Mouse (Mus musculus): ENCODE results near the gene Gpr157. TPM values are rescaled to one million over a fixed set of nuclear protein-coding genes. Genes with fewer than 3 reads are reported as not detected.

Gene Gpr157
- total RNA-seq, 2 experiments from 2014 or later: 1.1 to 1.6 TPM

GRCm38 (mm10) chr4:150140346-150140745, 53.2 kb downstream of the Gpr157 start:
- DNase-seq (ENCODE audit: low spot score in 2 of 2): no peak

DNA sequence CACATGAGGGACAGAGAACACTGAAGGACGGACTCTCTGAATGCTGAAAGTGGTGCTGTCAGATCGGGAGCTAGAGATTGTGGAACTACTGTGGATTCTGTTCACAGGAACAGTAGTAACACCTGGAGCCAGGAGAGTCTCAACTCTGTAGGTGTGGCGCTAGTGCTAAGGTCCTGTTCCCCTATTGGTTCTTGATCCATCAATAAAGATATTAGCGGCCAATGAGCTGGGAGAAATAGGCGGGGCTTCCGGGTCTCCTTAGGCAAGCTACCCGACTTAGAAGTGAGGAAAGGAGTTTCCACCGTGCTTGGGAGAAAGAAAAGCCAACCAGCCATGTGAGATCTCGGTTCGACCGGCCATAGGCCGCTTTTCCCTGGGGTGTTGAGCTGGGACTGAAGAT, 57.1 kb downstream of the Gpr157 start:
- no peak for DNase-seq (ENCODE audit: low spot score in 2 of 2)

DNA sequence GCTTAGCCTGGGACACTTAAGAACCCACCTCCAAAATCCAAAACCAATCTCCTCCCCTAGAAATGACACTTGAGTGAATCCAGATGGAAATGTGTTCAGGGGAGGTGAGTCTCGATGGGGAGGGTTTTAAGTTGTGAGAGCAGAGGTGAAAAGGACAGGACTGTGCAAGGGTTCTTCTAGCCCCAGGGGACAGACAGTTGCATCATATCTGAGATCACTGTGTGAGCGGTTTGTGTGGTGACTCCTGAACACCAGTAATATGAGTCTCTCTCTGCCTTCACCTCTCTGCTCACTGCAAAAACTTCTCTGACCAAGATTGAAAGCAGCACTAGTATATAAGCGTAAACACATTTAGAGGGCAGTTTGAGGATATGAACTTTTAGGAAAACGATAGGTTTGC, 59.1 kb downstream of the Gpr157 start:
- DNase-seq (ENCODE audit: low spot score in 2 of 2): no peak

GRCm38 (mm10) chr4:150151045-150151444, 63.9 kb downstream of the Gpr157 start:
- DNase-seq (ENCODE audit: low spot score in 2 of 2): no peak

DNA sequence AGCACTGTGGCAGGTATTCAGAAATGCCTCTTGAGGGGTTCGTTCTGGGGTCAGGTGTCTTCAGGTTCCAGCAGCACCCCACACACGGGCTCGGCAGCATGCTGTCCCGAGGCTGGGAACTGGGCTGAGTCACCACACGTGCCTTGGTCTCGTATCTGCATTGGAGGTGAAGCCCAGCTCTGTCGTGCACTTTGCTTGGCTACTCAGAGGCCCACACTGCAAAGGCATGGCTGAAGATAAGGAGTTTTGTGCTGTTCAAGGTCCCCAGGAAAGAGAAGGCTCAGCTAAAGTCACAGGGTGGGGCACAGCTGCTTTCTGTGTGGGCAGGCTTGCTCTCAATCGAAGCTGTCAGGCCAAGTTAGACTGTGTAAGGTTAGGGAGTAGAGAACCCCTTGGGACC, 65.3 kb downstream of the Gpr157 start:
- no peak for DNase-seq (ENCODE audit: low spot score in 2 of 2)

- no peak for DNase-seq (ENCODE audit: low spot score in 2 of 2)
These were observed 68.1 kb downstream of the Gpr157 start for GRCm38 (mm10) chr4:150155301-150155700.

Small RNA genes within 50 kb of the gene (microRNA-seq; reads per million reads assigned to microRNA genes)
- gene Mir34a (ENCODE audit: borderline number of aligned reads in 2 of 2): 1,997 to 3,292 reads per million in 2 experiments

Other genes starting within 250 kb of the Gpr157 start
- 10 to 100 TPM; 19.5 to 22.1 TPM for gene Spsb1, start 132.3 kb upstream of the Gpr157 start, total RNA-seq (2021)
- gene H6pd, start 78.3 kb upstream of the Gpr157 start, total RNA-seq (2021): 100 to 1,000 TPM; 122 to 137 TPM
- gene Slc2a5, start 31.9 kb downstream of the Gpr157 start, total RNA-seq (2021): 10 to 100 TPM in 1 of 2 experiments, 1 to 10 TPM in 1; 5.9 to 30.2 TPM
- not detected for gene Slc2a7, start 61.6 kb downstream of the Gpr157 start, total RNA-seq (2021)
- gene Car6, start 114.0 kb downstream of the Gpr157 start, total RNA-seq (2021): 1 to 10 TPM; 1.4 to 2.5 TPM
- gene Eno1, start 149.4 kb downstream of the Gpr157 start, total RNA-seq (2021): 100 to 1,000 TPM; 471 to 935 TPM
- 100 to 1,000 TPM in 1 of 2 experiments, 10 to 100 TPM in 1; 87.8 to 100 TPM for gene Rere, start 194.3 kb downstream of the Gpr157 start, total RNA-seq (2021)